Mouse (Mus musculus): ENCODE results near the gene Ddx39b. TPM values are rescaled to one million over a fixed set of nuclear protein-coding genes. Genes with fewer than 3 reads are reported as not detected.
A peak's percentile ranks its signal among the peaks of the same experiment; 100 is the strongest.

Ddx39b gene
- polyA plus RNA-seq, 1 experiment from 2014 or later: 321 TPM

DNA sequence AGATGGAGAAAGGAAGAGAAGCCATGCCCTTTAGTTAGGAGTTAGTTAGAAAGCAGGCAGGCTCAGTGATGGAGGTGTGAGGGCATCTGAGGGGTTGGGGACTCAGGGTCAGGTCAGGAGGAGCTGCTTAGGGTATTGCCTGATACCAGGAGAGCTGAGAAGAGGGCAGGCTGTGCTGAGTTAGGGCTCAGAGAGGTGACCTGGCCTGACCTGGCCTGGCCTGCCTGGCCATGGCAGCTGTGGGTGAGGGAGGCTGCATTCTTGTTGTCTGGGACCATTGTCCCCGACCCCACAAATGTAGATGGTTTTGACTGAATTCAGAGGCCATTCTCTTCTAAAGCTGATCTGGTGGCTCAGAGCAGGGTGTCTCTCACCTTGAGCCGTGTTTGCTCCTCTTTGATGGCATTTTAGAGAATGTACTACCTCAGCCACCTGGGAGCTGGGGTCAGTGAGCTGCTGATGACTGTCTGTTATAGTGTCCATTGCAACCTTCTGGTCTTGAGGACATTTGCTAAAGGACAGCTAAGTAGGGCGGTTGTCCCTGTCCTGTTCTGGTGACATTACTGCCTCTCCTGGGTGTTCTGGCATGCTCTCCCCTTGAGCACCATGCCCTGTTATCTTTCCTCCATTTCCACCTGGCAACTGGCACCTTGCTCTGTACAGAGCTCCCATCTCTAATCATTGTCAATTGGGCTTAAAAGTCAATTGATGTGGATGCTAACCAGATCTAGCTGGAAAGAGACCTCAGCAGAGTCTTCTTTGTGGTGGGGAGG, 9.0 kb downstream of the Ddx39b start:
- CTCF ChIA-PET: no interaction called here
- DNase-seq (ENCODE audit: low read depth, low spot score): no peak
- POLR2A ChIA-PET: interaction anchor here (4.5 kb wide), 1 partner anchor 9 kb away, joined by 21 read pairs; the partner anchor contains the start of gene Ddx39b

GRCm38 (mm10) chr17:35251162-35251719, 9.7 kb downstream of the Ddx39b start:
- CTCF ChIA-PET: interaction anchor here (0.8 kb wide), 1 partner anchor 18 kb away, joined by 3 read pairs; no protein-coding TSS in a partner anchor
- DNase-seq (ENCODE audit: low read depth, low spot score) (no peak), ATAC-seq (no peak)
- in situ Hi-C loops (cut with MboI; ENCODE audit: low pct_unique_long_range_greater_than_20kb): no loop called here
- no peak for TF ChIP-seq CTCF (IDR thresholded peaks at IDR 0.05)
- no peaks in the 10 kb centered on the region for H3K27me3 ChIP-seq
- POLR2A ChIA-PET: interaction anchor here (4.5 kb wide), 1 partner anchor 10 kb away, joined by 21 read pairs; the partner anchor contains the start of gene Ddx39b

More for the DNA sequence above, 9.0 kb downstream of the Ddx39b start:
- H3K27me3 ChIP-seq: no peaks in the 10 kb centered on the region
- in situ Hi-C loops (cut with MboI; ENCODE audit: low pct_unique_long_range_greater_than_20kb): no loop called here
- no peak for TF ChIP-seq CTCF (IDR thresholded peaks at IDR 0.05)
- ATAC-seq: no peak

DNA sequence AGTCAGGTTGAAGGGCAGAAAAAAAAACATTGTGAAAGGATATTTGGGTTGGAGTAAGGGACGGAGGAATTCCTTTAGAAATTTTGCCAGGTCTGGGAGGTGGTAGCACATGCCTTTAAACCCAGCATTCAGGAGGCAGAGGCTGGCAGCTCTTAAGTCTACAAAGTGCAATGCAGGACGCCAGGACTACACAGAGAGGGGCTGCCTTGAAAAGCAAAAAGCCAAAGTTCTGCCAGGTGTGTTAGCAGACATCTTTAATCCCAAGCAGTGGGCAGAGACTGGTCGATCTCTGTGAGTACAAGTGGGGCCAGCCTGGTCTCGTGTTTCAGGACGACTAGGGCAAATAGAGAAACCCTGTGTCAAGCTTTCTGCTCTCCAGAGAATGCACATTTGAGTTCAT, 10.4 kb downstream of the Ddx39b start:
- ChIA-PET POLR2A (interaction anchor here (4.5 kb wide), 1 partner anchor 11 kb away, joined by 21 read pairs; the partner anchor contains the start of gene Ddx39b), CTCF (interaction anchor here (0.8 kb wide), 1 partner anchor 18 kb away, joined by 3 read pairs; no protein-coding TSS in a partner anchor)
- no peak for ATAC-seq
- no peak for TF ChIP-seq CTCF (IDR thresholded peaks at IDR 0.05)
- DNase-seq (ENCODE audit: low read depth, low spot score): no peak
- H3K27me3 ChIP-seq: no peaks in the 10 kb centered on the region
- in situ Hi-C loops (cut with MboI; ENCODE audit: low pct_unique_long_range_greater_than_20kb): no loop called here

GRCm38 (mm10) chr17:35252619-35253292, 11.2 kb downstream of the Ddx39b start:
- DNase-seq (ENCODE audit: low read depth, low spot score) (no peak), ATAC-seq (no peak)
- in situ Hi-C loops (cut with MboI; ENCODE audit: low pct_unique_long_range_greater_than_20kb): no loop called here
- ChIA-PET POLR2A (interaction anchor here (1.0 to 4.5 kb wide), 2 partner anchors 12 to 39 kb away, joined by 3 to 21 read pairs; partner anchors contain the start of gene Ddx39b), CTCF (no interaction called here)
- no peaks in the 10 kb centered on the region for H3K27me3 ChIP-seq
- no peak for TF ChIP-seq CTCF (IDR thresholded peaks at IDR 0.05)

- H3K27me3 ChIP-seq: no peaks in the 10 kb centered on the region
- DNase-seq (ENCODE audit: low read depth, low spot score) (no peak), ATAC-seq (no peak)
- ChIA-PET POLR2A (interaction anchor here (0.6 to 4.5 kb wide), 4 partner anchors 8 to 39 kb away, joined by 3 to 21 read pairs (median 4); partner anchors contain the start of gene Ddx39b), CTCF (interaction anchor here (2.3 to 6.3 kb wide), 2 partner anchors 9 to 22 kb away, joined by 8 to 58 read pairs; partner anchors contain the start of gene Ddx39b)
- in situ Hi-C loops (cut with MboI; ENCODE audit: low pct_unique_long_range_greater_than_20kb): no loop called here
- no peak for TF ChIP-seq CTCF (IDR thresholded peaks at IDR 0.05)
Observed at GRCm38 (mm10) chr17:35253293-35254093, 11.9 kb downstream of the Ddx39b start.

- TF ChIP-seq CTCF (IDR thresholded peaks at IDR 0.05): peak; percentile 88
- H3K27me3 ChIP-seq: no peaks in the 10 kb centered on the region
- in situ Hi-C loops (cut with MboI; ENCODE audit: low pct_unique_long_range_greater_than_20kb): no loop called here
- ChIA-PET POLR2A (interaction anchor here (0.6 to 0.9 kb wide), 4 partner anchors 9 to 20 kb away, joined by 3 to 5 read pairs (median 4); no protein-coding TSS in a partner anchor), CTCF (interaction anchor here (1.0 to 6.3 kb wide), 4 partner anchors 10 to 24 kb away, joined by 3 to 58 read pairs (median 18); partner anchors contain the start of gene Ddx39b)
- DNase-seq (ENCODE audit: low read depth, low spot score) (no peak), ATAC-seq (no peak)
Observed at GRCm38 (mm10) chr17:35254241-35255098, 12.9 kb downstream of the Ddx39b start.

DNA sequence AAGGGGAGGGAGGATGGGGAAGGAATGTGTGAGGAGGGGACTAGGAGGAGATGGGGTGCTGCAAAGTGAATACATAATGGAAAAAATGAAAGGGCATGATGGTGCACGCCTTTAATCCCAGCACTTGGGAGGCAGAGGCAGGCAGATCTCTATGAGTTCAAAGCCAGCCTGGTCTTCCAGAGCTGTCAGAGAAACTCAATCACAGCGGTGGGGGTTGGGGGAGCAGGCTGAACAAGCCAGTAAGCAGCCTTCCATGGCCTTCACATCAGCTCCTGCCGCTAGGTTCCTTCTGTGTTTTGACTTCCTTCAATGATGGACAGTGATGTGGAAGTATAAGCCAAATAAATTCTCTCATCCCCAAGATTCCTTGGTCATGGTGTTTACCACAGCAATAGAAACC, 13.8 kb downstream of the Ddx39b start:
- ChIA-PET CTCF (interaction anchor here (1.0 to 6.3 kb wide), 5 partner anchors 11 to 47 kb away, joined by 3 to 58 read pairs (median 8); partner anchors contain the start of gene Ddx39b), POLR2A (interaction anchor here (0.9 kb wide), 1 partner anchor 9 kb away, joined by 3 read pairs; no protein-coding TSS in a partner anchor)
- no peak for DNase-seq (ENCODE audit: low read depth, low spot score)
- in situ Hi-C loops (cut with MboI; ENCODE audit: low pct_unique_long_range_greater_than_20kb): no loop called here
- ATAC-seq: no peak
- no peaks in the 10 kb centered on the region for H3K27me3 ChIP-seq
- no peak for TF ChIP-seq CTCF (IDR thresholded peaks at IDR 0.05)

DNA sequence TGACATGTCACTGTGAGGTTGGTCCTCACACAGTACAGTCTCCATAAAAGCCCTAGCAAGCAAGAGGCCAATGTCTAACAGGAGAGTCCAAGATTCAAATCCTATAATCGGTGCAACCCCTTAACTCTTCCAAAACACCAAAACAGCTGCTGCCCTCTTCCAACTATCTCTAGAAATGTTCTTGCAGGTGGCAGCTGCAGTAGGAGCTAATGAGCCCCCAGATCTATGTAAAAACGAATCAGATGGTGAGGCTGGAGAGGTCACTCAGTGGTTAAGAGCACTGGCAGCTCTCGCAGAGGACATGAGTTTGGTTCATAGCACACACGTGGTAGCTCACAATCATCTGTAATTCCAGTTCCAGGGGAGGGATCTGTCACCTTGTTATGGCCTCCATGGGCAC, 14.2 kb downstream of the Ddx39b start:
- DNase-seq (ENCODE audit: low read depth, low spot score) (no peak), ATAC-seq (no peak)
- in situ Hi-C loops (cut with MboI; ENCODE audit: low pct_unique_long_range_greater_than_20kb): no loop called here
- H3K27me3 ChIP-seq: no peaks in the 10 kb centered on the region
- POLR2A ChIA-PET: interaction anchor here (0.9 kb wide), 1 partner anchor 10 kb away, joined by 3 read pairs; no protein-coding TSS in a partner anchor
- CTCF ChIA-PET: interaction anchor here (1.9 to 6.3 kb wide), 4 partner anchors 11 to 46 kb away, joined by 5 to 58 read pairs (median 18); partner anchors contain the start of gene Ddx39b
- TF ChIP-seq CTCF (IDR thresholded peaks at IDR 0.05): no peak

Measured in Patski (cell line).